Mouse (Mus musculus) hindbrain, embryonic 14.5 days (tissue): Measurements from ENCODE around the gene Krtap4-13. TPM values are rescaled to one million over a fixed set of nuclear protein-coding genes. Genes with fewer than 3 reads are reported as not detected.
"Not testable (repeated sequence)": the region's sequence is repeated elsewhere in the genome, so short reads cannot be mapped to it uniquely, and the experiment has no call there.

Source experiments
- ATAC-seq: fragments of 200-750 bp; cut with Nextera tagmentation; 2 replicates; pipeline ENCODE4 v1.8.0; 2017; ENCODE audit warnings: moderate number of reproducible peaks, mild to moderate bottlenecking, moderate TSS enrichment, moderate library complexity; ENCODE audit not compliant: low FRiP score
- DNase-seq: peaks from one replicate; pipeline ENCODE4 v3.0.0-alpha.2; 2015; ENCODE audit warnings: low spot score
- H3K27ac ChIP-seq: fragments of 300-500 bp; sonication (generic); 2 replicates; pipeline ENCODE4 v1.5.1; 2014; ENCODE audit warnings: mild to moderate bottlenecking, moderate library complexity
- H3K27me3 ChIP-seq: fragments of 300-500 bp; sonication (generic); 2 replicates; pipeline ENCODE4 v1.6.1; 2014; ENCODE audit warnings: mild to moderate bottlenecking, low read length, mixed read lengths; ENCODE audit not compliant: control insufficient read depth, insufficient read depth
- H3K36me3 ChIP-seq: fragments of 300-500 bp; sonication (generic); replicated peaks from 2 replicates; pipeline ENCODE4 v1.6.1; 2014; ENCODE audit not compliant: control insufficient read depth, insufficient read depth
- H3K4me1 ChIP-seq: fragments of 300-500 bp; sonication (generic); replicated peaks from 2 replicates; pipeline ENCODE4 v1.6.1; 2014; ENCODE audit warnings: antibody characterized with exemption, low read length, mixed read lengths; ENCODE audit not compliant: control insufficient read depth, insufficient read depth
- H3K4me2 ChIP-seq: fragments of 300-500 bp; sonication (generic); replicated peaks from 2 replicates; pipeline ENCODE4 v1.6.1; 2014; ENCODE audit warnings: mild to moderate bottlenecking, moderate library complexity
- H3K4me3 ChIP-seq: fragments of 300-500 bp; sonication (generic); replicated peaks from 2 replicates; pipeline ENCODE4 v1.5.1; 2014; ENCODE audit warnings: mild to moderate bottlenecking, low read length
- H3K9ac ChIP-seq: fragments of 300-500 bp; sonication (generic); 2 replicates; pipeline ENCODE4 v1.6.1; 2014
- H3K9me3 ChIP-seq: fragments of 300-500 bp; sonication (generic); 2 replicates; pipeline ENCODE4 v1.6.1; 2016; ENCODE audit warnings: low read length; ENCODE audit not compliant: control insufficient read depth
- WGBS: fragments of 180-500 bp; shearing (Covaris S2); extraction: QIAGEN DNeasy Blood & Tissue Kit; methylation state at CpG from one replicate; pipeline ENCODE4 v1.1.7; 2014; 5-methylcytosine and 5-hydroxymethylcytosine counted together
- polyA plus RNA-seq: library from polyadenylated mRNA; unstranded; fragments of >200 nt; fragmentation: Nextera tagmentation; extraction: Ambion mirVana; gene quantifications from 2 replicates; pipeline ENCODE4 v1.2.1, GENCODE M21; 2014

Gene Krtap4-13
- polyA plus RNA-seq, result not detected in 2 replicates

DNA sequence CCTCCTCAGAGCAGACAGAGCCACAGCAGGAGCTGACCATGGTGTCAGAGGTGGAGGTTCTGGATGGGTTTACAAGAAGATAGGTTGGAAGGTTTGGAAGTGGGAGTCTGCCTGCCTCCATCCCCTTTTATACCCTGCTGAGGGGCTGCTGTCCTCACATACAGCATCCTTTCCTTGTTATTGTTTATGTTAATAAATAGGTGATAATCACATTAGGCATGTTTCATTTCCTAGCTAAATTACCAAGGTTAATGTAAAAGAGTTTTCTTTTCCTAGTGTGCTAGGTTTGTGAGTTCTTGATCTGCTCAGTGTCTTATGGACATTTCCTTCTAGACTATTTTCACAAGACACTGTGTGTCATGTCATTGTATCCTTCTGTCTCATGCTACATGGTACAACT is at the start of gene Krtap4-13:
Krtap4-13 (minus strand) TSS at position 101 of the 400 bp plus-strand sequence.
- not testable (repeated sequence) for H3K4me1 ChIP-seq, H3K4me3 ChIP-seq, H3K9me3 ChIP-seq, H3K9ac ChIP-seq, DNase-seq, H3K27me3 ChIP-seq, H3K36me3 ChIP-seq, ATAC-seq, H3K4me2 ChIP-seq, H3K27ac ChIP-seq

DNA sequence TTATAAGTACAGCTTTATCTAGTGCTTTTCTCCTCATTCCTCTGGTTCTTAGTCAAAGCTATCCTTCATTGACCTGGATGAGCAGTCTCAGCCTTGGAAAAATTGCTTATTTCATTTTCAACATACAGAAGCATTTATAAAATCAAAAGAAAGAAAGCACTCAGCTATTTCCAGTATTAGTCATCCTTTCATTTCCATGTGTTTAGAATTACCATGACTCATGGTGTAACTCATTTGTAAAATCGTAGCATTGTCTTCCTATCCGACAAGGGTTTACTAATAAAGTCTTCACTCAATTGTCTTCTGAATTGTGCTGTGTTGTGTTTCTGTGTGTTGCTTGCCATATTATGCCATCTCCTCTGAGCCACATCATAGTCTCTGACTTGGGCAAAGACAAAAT is 49.1 kb upstream of the Krtap4-13 start:
- DNase-seq (no peak), ATAC-seq (no peak)
- Histone ChIP-seq H3K27ac (no peak overlapping the region), H3K4me1 (no peaks in the 10 kb centered on the region), H3K27me3 (no peaks in the 10 kb centered on the region), H3K4me2 (no peak overlapping the region), H3K36me3 (no peaks in the 10 kb centered on the region), H3K9me3 (no peaks in the 10 kb centered on the region), H3K9ac (no peak overlapping the region), H3K4me3 (no peak overlapping the region)
- WGBS, result 82% methylated on average over 2 of the region's 2 CpGs

DNA sequence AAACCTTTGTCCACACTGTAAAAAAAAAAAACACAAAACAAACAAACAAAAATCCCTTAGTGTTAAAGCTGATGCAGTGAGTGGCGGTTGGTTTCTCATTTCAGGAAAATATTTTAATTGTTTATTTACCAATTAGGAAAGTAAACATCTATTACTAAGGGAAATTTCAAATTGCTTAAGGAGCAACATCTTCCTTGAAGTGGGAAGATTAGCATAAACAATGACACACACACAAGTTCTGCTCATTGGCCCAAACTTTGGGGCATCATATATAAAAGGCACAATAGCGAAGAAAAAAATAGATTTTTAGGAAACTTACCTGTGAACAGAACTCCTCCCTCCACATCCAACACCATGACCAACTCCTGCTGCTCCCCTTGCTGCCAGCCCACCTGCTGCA is 47.9 kb upstream of the Krtap4-13 start, which contains the start of gene Gm11568:
Gm11568 (plus strand) TSS at position 301 of the 400 bp plus-strand sequence.
- H3K9ac ChIP-seq, result no peak within 1 kb of the TSS
- H3K27ac ChIP-seq, result no peak within 1 kb of the TSS
- no peaks in the 10 kb centered on the region for H3K36me3 ChIP-seq
- no peaks in the 10 kb centered on the region for H3K4me1 ChIP-seq
- H3K4me2 ChIP-seq, result no peak within 1 kb of the TSS
- H3K4me3 ChIP-seq, result no peak within 1 kb of the TSS
- ATAC-seq (no peak), DNase-seq (no peak)
- no peaks in the 10 kb centered on the region for H3K27me3 ChIP-seq
- 92% methylated on average over 2 of the region's 2 CpGs for WGBS
- no peaks in the 10 kb centered on the region for H3K9me3 ChIP-seq

DNA sequence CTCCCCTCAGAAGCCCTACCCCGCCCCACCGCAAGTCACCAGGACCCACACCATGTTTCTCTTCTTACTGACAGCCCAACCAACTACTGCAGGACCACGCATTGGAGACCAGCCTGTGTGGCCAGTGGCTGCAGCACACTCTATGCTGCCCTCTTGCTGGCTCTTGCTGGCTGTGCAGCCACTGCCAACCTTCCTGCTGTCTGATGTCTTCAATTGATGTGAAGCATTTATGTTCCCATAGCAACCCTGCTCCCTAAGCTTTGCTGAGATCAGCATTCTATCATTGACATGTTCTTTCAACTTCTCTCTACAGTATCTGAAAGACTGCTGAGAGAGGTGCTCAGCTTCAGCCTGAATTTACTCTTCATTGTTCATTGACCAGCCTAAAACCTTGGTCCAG is 44.4 kb upstream of the Krtap4-13 start:
- Histone ChIP-seq H3K4me1 (no peaks in the 10 kb centered on the region), H3K27ac (no peak overlapping the region), H3K27me3 (no peaks in the 10 kb centered on the region), H3K4me3 (no peak overlapping the region), H3K9ac (no peak overlapping the region), H3K4me2 (no peak overlapping the region), H3K9me3 (no peaks in the 10 kb centered on the region), H3K36me3 (no peaks in the 10 kb centered on the region)
- WGBS, result 60% methylated on average over 3 of the region's 3 CpGs
- peak; percentile 32 for DNase-seq
- no peak for ATAC-seq

DNA sequence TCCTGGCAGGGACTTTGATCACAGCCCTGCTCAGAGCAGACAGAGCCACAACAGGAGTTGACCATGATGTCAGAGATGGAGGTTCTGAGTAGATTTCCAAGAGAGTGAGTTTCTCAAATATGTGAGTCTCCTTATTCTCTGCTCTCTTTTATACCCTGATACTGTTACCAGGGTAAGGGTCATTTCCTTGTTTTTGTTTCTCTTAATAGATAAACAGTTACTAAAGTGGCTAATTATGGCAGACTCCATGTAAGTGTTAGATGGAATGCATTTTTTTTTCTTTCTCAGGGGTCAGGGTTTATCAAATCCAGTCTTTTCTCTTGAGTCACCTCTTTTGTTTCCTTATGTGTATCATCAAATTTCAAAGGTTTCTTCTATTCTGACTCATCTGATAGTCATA is 41.8 kb upstream of the Krtap4-13 start, which contains the start of gene Krtap4-16:
Krtap4-16 (minus strand) TSS at position 101 of the 400 bp plus-strand sequence.
- Histone ChIP-seq H3K9me3 (no peaks in the 10 kb centered on the region), H3K9ac (no peak within 1 kb of the TSS), H3K36me3 (no peaks in the 10 kb centered on the region), H3K4me2 (no peak within 1 kb of the TSS), H3K4me1 (no peaks in the 10 kb centered on the region), H3K4me3 (no peak within 1 kb of the TSS), H3K27ac (no peak within 1 kb of the TSS), H3K27me3 (no peaks in the 10 kb centered on the region)
- ATAC-seq (no peak), DNase-seq (no peak)

DNA sequence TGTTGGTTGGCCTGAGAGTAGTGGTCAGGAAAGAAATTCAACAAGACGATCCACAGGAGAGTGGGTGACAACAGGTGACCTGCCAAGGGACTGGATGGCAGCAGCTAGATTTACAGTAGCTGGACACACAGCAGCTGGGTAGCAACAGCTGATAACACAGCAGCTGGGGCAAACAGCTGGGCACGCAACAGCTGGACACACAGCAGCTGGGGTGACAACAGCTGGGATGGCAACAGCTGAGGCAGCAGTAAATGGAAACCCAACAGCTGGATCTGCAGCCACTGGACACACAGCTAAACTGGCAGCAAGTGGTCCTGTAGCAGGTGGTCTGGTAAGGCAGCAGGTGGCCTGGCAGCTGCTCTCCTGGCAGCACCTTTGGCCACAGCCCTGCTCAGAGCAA is 37.1 kb upstream of the Krtap4-13 start:
- Histone ChIP-seq H3K9ac (no peak overlapping the region), H3K9me3 (no peaks in the 10 kb centered on the region), H3K4me3 (no peak overlapping the region), H3K4me1 (no peaks in the 10 kb centered on the region), H3K4me2 (no peak overlapping the region), H3K36me3 (no peaks in the 10 kb centered on the region), H3K27me3 (no peaks in the 10 kb centered on the region), H3K27ac (no peak overlapping the region)
- WGBS, result 96% methylated on average over 2 of the region's 2 CpGs
- ATAC-seq (no peak), DNase-seq (no peak)

DNA sequence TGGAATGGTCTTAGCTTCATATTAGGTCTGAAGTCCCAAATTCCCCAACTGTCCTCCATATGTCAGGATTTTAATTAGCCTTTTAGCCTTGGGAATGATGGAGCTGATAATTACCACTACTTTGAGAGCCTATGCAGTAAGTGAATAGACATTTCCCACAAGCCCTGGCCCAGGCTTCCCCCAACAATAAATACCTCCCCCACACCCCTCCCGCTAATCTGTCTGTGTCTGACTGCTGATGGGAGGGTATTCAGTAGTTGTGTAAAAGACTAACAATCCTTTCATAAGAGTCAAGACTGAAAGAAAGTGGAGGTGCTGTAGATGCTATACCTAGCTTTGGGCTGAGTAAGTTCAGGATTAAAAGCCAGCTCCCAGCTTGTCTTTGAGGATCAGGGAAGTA is 32.5 kb upstream of the Krtap4-13 start:
- Histone ChIP-seq H3K4me2 (no peak overlapping the region), H3K4me3 (no peak overlapping the region), H3K27me3 (no peaks in the 10 kb centered on the region), H3K36me3 (no peaks in the 10 kb centered on the region), H3K9ac (no peak overlapping the region), H3K4me1 (no peaks in the 10 kb centered on the region), H3K9me3 (no peaks in the 10 kb centered on the region), H3K27ac (no peak overlapping the region)
- WGBS, result 79% methylated on average over 1 of the region's 1 CpGs
- ATAC-seq (no peak), DNase-seq (no peak)

DNA sequence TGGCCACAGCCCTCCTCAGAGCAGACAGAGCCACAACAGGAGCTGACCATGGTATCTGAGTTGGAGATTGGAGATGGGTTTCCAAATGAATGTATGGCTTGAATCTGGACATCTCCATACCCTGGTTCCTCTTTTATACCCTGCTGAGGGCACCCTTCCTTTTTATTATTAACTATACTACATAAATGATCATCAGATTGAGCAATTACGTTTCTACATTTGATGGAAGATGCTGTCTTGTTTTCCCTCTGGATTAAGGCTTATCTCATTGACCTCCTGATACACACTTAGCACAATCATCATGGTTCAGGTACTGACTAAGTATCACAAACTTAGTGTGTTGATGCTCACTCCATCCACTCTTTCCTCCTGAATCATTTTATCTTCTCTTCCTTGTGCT is 28.3 kb upstream of the Krtap4-13 start, which contains the start of gene 2300003K06Rik:
2300003K06Rik (minus strand) TSS at position 101 of the 400 bp plus-strand sequence.
- Histone ChIP-seq H3K4me2 (no peak within 1 kb of the TSS), H3K27ac (no peak within 1 kb of the TSS), H3K27me3 (no peaks in the 10 kb centered on the region), H3K4me1 (no peaks in the 10 kb centered on the region), H3K4me3 (no peak within 1 kb of the TSS), H3K36me3 (no peaks in the 10 kb centered on the region), H3K9me3 (no peaks in the 10 kb centered on the region), H3K9ac (no peak within 1 kb of the TSS)
- WGBS, result 81% methylated on average over 1 of the region's 1 CpGs
- no peak for DNase-seq
- ATAC-seq, result no peak

DNA sequence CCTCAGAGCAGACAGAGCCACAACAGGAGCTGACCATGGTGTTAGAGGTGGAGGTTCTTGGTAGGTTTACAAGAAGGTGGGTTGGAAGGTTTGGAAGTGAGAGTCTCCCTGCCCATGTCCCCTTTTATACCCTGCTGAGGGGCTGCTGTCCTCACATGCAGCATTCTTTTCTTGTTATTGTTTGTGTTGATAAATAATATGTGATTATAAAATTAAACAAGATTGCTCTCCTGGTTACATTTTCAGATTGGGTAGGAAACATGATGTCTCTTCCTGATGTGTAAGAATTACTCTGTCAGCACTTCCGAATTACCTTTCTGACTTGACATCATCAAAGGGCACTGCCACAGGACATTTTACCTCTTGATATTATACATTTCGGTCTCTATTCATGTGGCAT is 5.9 kb upstream of the Krtap4-13 start, which contains the start of gene Gm11564:
Gm11564 (minus strand) TSS at position 101 of the 400 bp plus-strand sequence.
- not testable (repeated sequence) for H3K4me1 ChIP-seq, H3K9me3 ChIP-seq, H3K4me3 ChIP-seq, ATAC-seq, H3K36me3 ChIP-seq, H3K27me3 ChIP-seq, H3K4me2 ChIP-seq, H3K27ac ChIP-seq, DNase-seq, H3K9ac ChIP-seq
- WGBS, result 88% methylated on average over 2 of the region's 2 CpGs

DNA sequence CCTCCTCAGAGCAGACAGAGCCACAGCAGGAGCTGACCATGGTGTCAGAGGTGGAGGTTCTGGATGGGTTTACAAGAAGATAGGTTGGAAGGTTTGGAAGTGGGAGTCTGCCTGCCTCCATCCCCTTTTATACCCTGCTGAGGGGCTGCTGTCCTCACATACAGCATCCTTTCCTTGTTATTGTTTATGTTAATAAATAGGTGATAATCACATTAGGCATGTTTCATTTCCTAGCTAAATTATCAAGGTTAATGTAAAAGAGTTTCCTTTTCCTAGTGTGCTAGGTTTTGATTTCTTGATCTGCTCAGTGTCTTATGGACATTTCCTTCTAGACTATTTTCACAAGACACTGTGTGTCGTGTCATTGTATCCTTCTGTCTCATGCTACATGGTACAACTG is 5.3 kb downstream of the Krtap4-13 start, which contains the start of gene Gm11554:
Gm11554 (minus strand) TSS at position 101 of the 400 bp plus-strand sequence.
- H3K36me3 ChIP-seq, H3K4me1 ChIP-seq, H3K9me3 ChIP-seq, H3K27ac ChIP-seq, H3K4me2 ChIP-seq, DNase-seq, H3K4me3 ChIP-seq, H3K27me3 ChIP-seq, ATAC-seq, H3K9ac ChIP-seq: not testable (repeated sequence)
- WGBS, result no CpG with 5 or more reads among the region's 1 CpGs
